Mouse (Mus musculus) bone marrow macrophage, adult 2 months (primary cell): ENCODE results near the gene Zfand2a.

Source experiments
- CTCF ChIP-seq: IDR thresholded peaks from 2 replicates; pipeline ENCODE4 v1.5.1; 2012; ENCODE audit warnings: low read depth, mild to moderate bottlenecking, low read length, moderate library complexity
- POLR2A ChIP-seq: IDR thresholded peaks from 2 replicates; pipeline ENCODE4 v1.6.1; 2012; ENCODE audit warnings: mild to moderate bottlenecking, low read depth, low read length, borderline replicate concordance

- no peak for TF ChIP-seq POLR2A
- no peak for TF ChIP-seq CTCF
Measured at GRCm38 (mm10) chr5:139442428-139442827, 41.9 kb downstream of the Zfand2a start.
